Mouse (Mus musculus) T-helper 17 cell (primary cell): ENCODE data around the gene Tmem168.

Experiments used
- in situ Hi-C, 2 experiments: fragments of 300-600 bp; cut with MboI, MseI; formaldehyde crosslinking; loops; 1 replicate in 1 of 2; 2 replicates in 1 of 2; pipeline ENCODE4 v1.15.1; 2025; ENCODE audit warnings: high pct_unique_total_duplicates in 2 of 2

Tmem168 gene

GRCm38 (mm10) chr6:13607621-13608493, at the start of gene Tmem168:
TSS of gene Tmem168 (minus strand) at chr6:13608100.
- in situ Hi-C loops = loop anchor here (5.0 kb wide), 1 partner anchor 69 kb away; the partner anchor contains the start of gene Bmt2 (in 2 of the 2)

GRCm38 (mm10) chr6:13654081-13654480, 46.2 kb upstream of the Tmem168 start:
- in situ Hi-C loops = no loop called here

- in situ Hi-C loops = no loop called here
Observed at GRCm38 (mm10) chr6:13652284-13652683, 44.4 kb upstream of the Tmem168 start.

GRCm38 (mm10) chr6:13650854-13651253, 43.0 kb upstream of the Tmem168 start:
- in situ Hi-C loops = no loop called here

- in situ Hi-C loops = loop anchor here (10.0 to 25.0 kb wide), 2 partner anchors 586 to 1094 kb away; partner anchors contain the start of gene Tmem106b (in 1 of the 2)
Observed at GRCm38 (mm10) chr6:13648305-13648704, 40.4 kb upstream of the Tmem168 start.

- in situ Hi-C loops = loop anchor here in 1 of 2 experiments (25.0 kb wide), 1 partner anchor 574 kb away; the partner anchor contains the start of gene Tmem106b
Observed at GRCm38 (mm10) chr6:13636582-13636989, 28.7 kb upstream of the Tmem168 start.

GRCm38 (mm10) chr6:13632571-13632970, 24.7 kb upstream of the Tmem168 start:
- in situ Hi-C loops = loop anchor here in 1 of 2 experiments (25.0 kb wide), 1 partner anchor 570 kb away; the partner anchor contains the start of gene Tmem106b

GRCm38 (mm10) chr6:13630607-13631006, 22.7 kb upstream of the Tmem168 start:
- in situ Hi-C loops = loop anchor here in 1 of 2 experiments (25.0 kb wide), 1 partner anchor 568 kb away; the partner anchor contains the start of gene Tmem106b

- in situ Hi-C loops = no loop called here
Observed at GRCm38 (mm10) chr6:13619618-13620017, 11.7 kb upstream of the Tmem168 start.

- in situ Hi-C loops = no loop called here
Observed at GRCm38 (mm10) chr6:13617110-13617509, 9.2 kb upstream of the Tmem168 start.

- in situ Hi-C loops = no loop called here
Observed at GRCm38 (mm10) chr6:13614568-13614967, 6.7 kb upstream of the Tmem168 start.

- in situ Hi-C loops = no loop called here
Observed at GRCm38 (mm10) chr6:13613671-13614070, 5.8 kb upstream of the Tmem168 start.

- in situ Hi-C loops = no loop called here
Observed at GRCm38 (mm10) chr6:13610869-13611268, 3.0 kb upstream of the Tmem168 start.

- in situ Hi-C loops = loop anchor here (5.0 kb wide), 1 partner anchor 68 kb away; the partner anchor contains the start of gene Bmt2 (in 2 of the 2)
Observed at GRCm38 (mm10) chr6:13609353-13610140, 1.6 kb upstream of the Tmem168 start.

GRCm38 (mm10) chr6:13606921-13607620, 829 bp downstream of the Tmem168 start:
- in situ Hi-C loops = loop anchor here (5.0 kb wide), 1 partner anchor 70 kb away; the partner anchor contains the start of gene Bmt2 (in 2 of the 2)

GRCm38 (mm10) chr6:13606394-13606793, 1.5 kb downstream of the Tmem168 start:
- in situ Hi-C loops = loop anchor here (5.0 kb wide), 1 partner anchor 71 kb away; the partner anchor contains the start of gene Bmt2 (in 2 of the 2)

- in situ Hi-C loops = loop anchor here in 1 of 2 experiments (5.0 kb wide), 1 partner anchor 269 kb away; the partner anchor contains the start of gene 2610001J05Rik
Observed at GRCm38 (mm10) chr6:13603134-13603533, 4.8 kb downstream of the Tmem168 start.

- in situ Hi-C loops = loop anchor here in 1 of 2 experiments (5.0 kb wide), 1 partner anchor 271 kb away; the partner anchor contains the start of gene 2610001J05Rik
Observed at GRCm38 (mm10) chr6:13601587-13601986, 6.3 kb downstream of the Tmem168 start.

GRCm38 (mm10) chr6:13598239-13598923, 9.5 kb downstream of the Tmem168 start:
- in situ Hi-C loops = no loop called here

GRCm38 (mm10) chr6:13592729-13593345, 15.1 kb downstream of the Tmem168 start:
- in situ Hi-C loops = no loop called here
